Mouse (Mus musculus) embryonic fibroblast, embryonic 13.5 days (primary cell): Measurements from ENCODE around the gene Dok3. TPM values are rescaled to one million over a fixed set of nuclear protein-coding genes. Genes with fewer than 3 reads are reported as not detected.
A peak's percentile ranks its signal among the peaks of the same experiment; 100 is the strongest.

Experiments
- H3K27ac ChIP-seq: 2 replicates; pipeline ENCODE4 v1.5.1; 2012; ENCODE audit warnings: low read length, control low read depth, inconsistent platforms; ENCODE audit not compliant: insufficient read depth
- H3K4me1 ChIP-seq: 2 replicates; pipeline ENCODE4 v1.6.1; 2011; ENCODE audit warnings: low read length; ENCODE audit not compliant: control insufficient read depth, insufficient read depth
- H3K4me3 ChIP-seq: 2 replicates; pipeline ENCODE4 v1.5.1; 2011; ENCODE audit warnings: mild to moderate bottlenecking, control low read depth, low read length; ENCODE audit not compliant: insufficient read depth
- CTCF ChIP-seq: IDR thresholded peaks from 2 replicates; pipeline ENCODE4 v1.5.1; 2011; ENCODE audit warnings: mild to moderate bottlenecking, control low read depth, low read length, moderate library complexity, borderline replicate concordance; ENCODE audit not compliant: insufficient read depth
- POLR2A ChIP-seq: IDR thresholded peaks from 2 replicates; pipeline ENCODE4 v1.6.1; 2011; ENCODE audit warnings: low read depth, mild to moderate bottlenecking, control low read depth, low read length, moderate library complexity
- polyA plus RNA-seq: library from polyadenylated mRNA; stranded (reverse); fragments of >200 nt; gene quantifications from 2 replicates; pipeline ENCODE4 v1.2.4, GENCODE M21; 2011; ENCODE audit warnings: low read depth; ENCODE audit not compliant: missing spikeins, insufficient read length

Gene Dok3
- polyA plus RNA-seq, 1 experiment = 0.79 TPM

- Histone ChIP-seq H3K27ac (peak overlapping the region; percentile 86), H3K4me3 (no peak overlapping the region), H3K4me1 (peaks cover 32% of the 10 kb centered on the region)
- no peak for TF ChIP-seq POLR2A
- TF ChIP-seq CTCF = no peak
These were observed 45.5 kb downstream of the Dok3 start for GRCm38 (mm10) chr13:55483593-55483992.

GRCm38 (mm10) chr13:55483071-55483470 is 46.0 kb downstream of the Dok3 start:
- Histone ChIP-seq H3K4me1 (peaks cover 32% of the 10 kb centered on the region), H3K4me3 (no peak overlapping the region), H3K27ac (peak overlapping the region; percentile 86)
- no peak for TF ChIP-seq CTCF
- no peak for TF ChIP-seq POLR2A

- Histone ChIP-seq H3K27ac (peak overlapping the region; percentile 86), H3K4me3 (no peak overlapping the region), H3K4me1 (peaks cover 32% of the 10 kb centered on the region)
- TF ChIP-seq CTCF = no peak
- TF ChIP-seq POLR2A = no peak
These were observed 46.6 kb downstream of the Dok3 start for GRCm38 (mm10) chr13:55482542-55482941.

GRCm38 (mm10) chr13:55479929-55480328 is 49.2 kb downstream of the Dok3 start:
- no peak overlapping the region for H3K27ac ChIP-seq
- no peak overlapping the region for H3K4me3 ChIP-seq
- peaks cover 21% of the 10 kb centered on the region for H3K4me1 ChIP-seq
- TF ChIP-seq POLR2A (no peak), CTCF (no peak)

- H3K4me1 ChIP-seq = peaks cover 17% of the 10 kb centered on the region
- TF ChIP-seq POLR2A (no peak), CTCF (no peak)
- H3K27ac ChIP-seq = no peak overlapping the region
- no peak overlapping the region for H3K4me3 ChIP-seq
These were observed 50.1 kb downstream of the Dok3 start for GRCm38 (mm10) chr13:55479008-55479407.

GRCm38 (mm10) chr13:55478036-55478435 is 51.1 kb downstream of the Dok3 start:
- Histone ChIP-seq H3K4me1 (peaks cover 7% of the 10 kb centered on the region), H3K27ac (no peak overlapping the region), H3K4me3 (no peak overlapping the region)
- no peak for TF ChIP-seq POLR2A
- peak; percentile 49; the same call in 1 of the 2 replicates for TF ChIP-seq CTCF

GRCm38 (mm10) chr13:55477492-55477891 is 51.6 kb downstream of the Dok3 start:
- Histone ChIP-seq H3K4me3 (no peak overlapping the region), H3K4me1 (peaks cover 3% of the 10 kb centered on the region), H3K27ac (no peak overlapping the region)
- TF ChIP-seq POLR2A (no peak), CTCF (no peak)

- Histone ChIP-seq H3K4me1 (no peaks in the 10 kb centered on the region; the same call in 1 of the 2 replicates), H3K4me3 (no peak overlapping the region), H3K27ac (no peak overlapping the region)
- TF ChIP-seq POLR2A (no peak), CTCF (no peak)
These were observed 52.8 kb downstream of the Dok3 start for GRCm38 (mm10) chr13:55476256-55476655.

GRCm38 (mm10) chr13:55475750-55476149 is 53.3 kb downstream of the Dok3 start:
- Histone ChIP-seq H3K4me3 (no peak overlapping the region), H3K4me1 (no peaks in the 10 kb centered on the region; the same call in 1 of the 2 replicates), H3K27ac (no peak overlapping the region)
- no peak for TF ChIP-seq POLR2A
- no peak for TF ChIP-seq CTCF

GRCm38 (mm10) chr13:55474621-55475069 is 54.5 kb downstream of the Dok3 start:
- Histone ChIP-seq H3K4me3 (no peak overlapping the region), H3K4me1 (no peaks in the 10 kb centered on the region; the same call in 1 of the 2 replicates), H3K27ac (no peak overlapping the region)
- no peak for TF ChIP-seq CTCF
- TF ChIP-seq POLR2A = no peak
